Comparison of ENCODE assay signal across 18 mouse cellular contexts in genomic region chr15:86719088-86719487, GRCm38 (mm10).
"Had no signal": no experiment of that assay in that cellular context is flagged by ENCODE, and none has a peak within 500 bp of the region (broad histone marks: within the 10 kb centered on the region; RNA-seq: fewer than 3 reads in every experiment).

No protein-coding gene starts in this region.

- DNase-seq: liver, embryonic 13.5 days; liver, postnatal 0 days; lung, adult 2 months; lung, postnatal 10 days; lung, postnatal 36 days; right cerebral cortex, postnatal 14 days; thymus, adult 18-20 months; thymus, postnatal 14 days; thymus, postnatal 4 days had no signal

- H3K9ac ChIP-seq: liver, embryonic 13.5 days; liver, embryonic 15.5 days; liver, postnatal 0 days; midbrain, embryonic 13.5 days; midbrain, embryonic 15.5 days; neural tube, embryonic 12.5 days; stomach, embryonic 15.5 days had no signal

- H3K4me3 ChIP-seq: liver, embryonic 13.5 days; liver, embryonic 15.5 days; midbrain, embryonic 13.5 days; midbrain, embryonic 15.5 days; neural tube, embryonic 12.5 days; stomach, embryonic 15.5 days had no signal

- H3K9me3 ChIP-seq: midbrain, embryonic 13.5 days; midbrain, embryonic 15.5 days; stomach, embryonic 15.5 days had no signal

- ATAC-seq: liver, postnatal 0 days; midbrain, embryonic 13.5 days; midbrain, embryonic 15.5 days had no signal

- H3K27me3 ChIP-seq: liver, embryonic 13.5 days; liver, embryonic 15.5 days; midbrain, embryonic 13.5 days; midbrain, embryonic 15.5 days; neural tube, embryonic 12.5 days; stomach, embryonic 15.5 days had no signal

- H3K36me3 ChIP-seq: liver, embryonic 13.5 days; liver, embryonic 15.5 days; midbrain, embryonic 13.5 days; midbrain, embryonic 15.5 days; neural tube, embryonic 12.5 days; stomach, embryonic 15.5 days had no signal

- H3K27ac ChIP-seq: liver, embryonic 13.5 days; liver, embryonic 15.5 days; macrophage; midbrain, embryonic 13.5 days; midbrain, embryonic 15.5 days; neural tube, embryonic 12.5 days; stomach, embryonic 15.5 days; stomach, postnatal 0 days had no signal

- H3K4me2 ChIP-seq: liver, embryonic 11.5 days; liver, embryonic 13.5 days; liver, embryonic 15.5 days; midbrain, embryonic 11.5 days; midbrain, embryonic 13.5 days; midbrain, embryonic 15.5 days; neural tube, embryonic 12.5 days; stomach, embryonic 15.5 days had no signal

- H3K4me1 ChIP-seq: liver, embryonic 13.5 days; liver, embryonic 15.5 days; neural tube, embryonic 12.5 days; stomach, embryonic 15.5 days had no signal
